Mouse (Mus musculus) cortical plate, adult 2 months (tissue): ENCODE results near the gene Gm5767.

Source experiments
- CTCF ChIP-seq: fragments of 200-500 bp; IDR thresholded peaks from 2 replicates; pipeline ENCODE4 v1.5.1; 2011; ENCODE audit warnings: mild to moderate bottlenecking, control low read depth, low read length; ENCODE audit not compliant: insufficient read depth; ENCODE audit errors: extremely low read depth
- POLR2A ChIP-seq: fragments of 200-500 bp; IDR thresholded peaks from 2 replicates; pipeline ENCODE4 v1.6.1; 2011; ENCODE audit warnings: mild to moderate bottlenecking, low read length, control low read depth; ENCODE audit not compliant: insufficient read depth; ENCODE audit errors: extremely low read depth

GRCm38 (mm10) chr16:8669432-8669831 lies 11.1 kb upstream of the Gm5767 start:
- TF ChIP-seq POLR2A (no peak), CTCF (no peak)
